Mouse (Mus musculus) retina, embryonic 14.5 days (tissue): ENCODE measurements around the gene Gls.

ENCODE experiments used
- DNase-seq: peaks from one replicate; pipeline ENCODE4 v3.0.0-alpha.2; 2015; ENCODE audit warnings: low spot score

Gene Gls

GRCm38 (mm10) chr1:52158040-52158439 lies 75.0 kb downstream of the Gls start:
- DNase-seq: no peak

GRCm38 (mm10) chr1:52156351-52156750 lies 76.7 kb downstream of the Gls start:
- DNase-seq: no peak

- DNase-seq: no peak
These were observed 78.1 kb downstream of the Gls start for GRCm38 (mm10) chr1:52154890-52155289.

GRCm38 (mm10) chr1:52152936-52153335 lies 80.1 kb downstream of the Gls start:
- no peak for DNase-seq

- no peak for DNase-seq
These were observed 80.7 kb downstream of the Gls start for GRCm38 (mm10) chr1:52152369-52152768.

GRCm38 (mm10) chr1:52151166-52151565 lies 81.9 kb downstream of the Gls start:
- DNase-seq: no peak

- no peak for DNase-seq
These were observed 82.4 kb downstream of the Gls start for GRCm38 (mm10) chr1:52150676-52151075.

- DNase-seq: peak; percentile 71
These were observed 83.1 kb downstream of the Gls start for GRCm38 (mm10) chr1:52149934-52150346.

GRCm38 (mm10) chr1:52148696-52149095 lies 84.3 kb downstream of the Gls start:
- no peak for DNase-seq

- DNase-seq: no peak
These were observed 84.9 kb downstream of the Gls start for GRCm38 (mm10) chr1:52148178-52148577.

- DNase-seq: no peak
These were observed 85.6 kb downstream of the Gls start for GRCm38 (mm10) chr1:52147431-52147830.

- peak; percentile 82 for DNase-seq
These were observed 86.6 kb downstream of the Gls start for GRCm38 (mm10) chr1:52146214-52146970.

- no peak for DNase-seq
These were observed 88.1 kb downstream of the Gls start for GRCm38 (mm10) chr1:52144907-52145306.

- DNase-seq: no peak
These were observed 89.4 kb downstream of the Gls start for GRCm38 (mm10) chr1:52143596-52144156.

GRCm38 (mm10) chr1:52143191-52143590 lies 89.8 kb downstream of the Gls start:
- DNase-seq: no peak

GRCm38 (mm10) chr1:52142117-52142516 lies 90.9 kb downstream of the Gls start:
- DNase-seq: no peak

- DNase-seq: no peak
These were observed 91.5 kb downstream of the Gls start for GRCm38 (mm10) chr1:52141482-52141881.

GRCm38 (mm10) chr1:52140534-52140933 lies 92.5 kb downstream of the Gls start:
- DNase-seq: no peak

GRCm38 (mm10) chr1:52137292-52137691 lies 95.7 kb downstream of the Gls start:
- DNase-seq: peak; percentile 12

- DNase-seq: no peak
These were observed 99.8 kb downstream of the Gls start for GRCm38 (mm10) chr1:52133254-52133653.

- no peak for DNase-seq
These were observed 101.2 kb downstream of the Gls start for GRCm38 (mm10) chr1:52131787-52132377.

- DNase-seq: no peak
These were observed 103.2 kb downstream of the Gls start for GRCm38 (mm10) chr1:52129794-52130193.

- DNase-seq: no peak
These were observed 105.7 kb downstream of the Gls start for GRCm38 (mm10) chr1:52127350-52127749.
